Mouse (Mus musculus) MEL (cell line): ENCODE measurements around the gene Ambra1. TPM values are rescaled to one million over a fixed set of nuclear protein-coding genes. Genes with fewer than 3 reads are reported as not detected.

Experiments used
- DNase-seq: peaks from one replicate; pipeline ENCODE4 v3.0.0; 2011; ENCODE audit warnings: low read depth, low spot score
- H3K27ac ChIP-seq: 2 replicates; pipeline ENCODE4 v1.5.1; 2012; ENCODE audit warnings: low read depth, mild to moderate bottlenecking, control low read depth, low read length, moderate library complexity; ENCODE audit not compliant: control insufficient read depth
- H3K27me3 ChIP-seq, 2 experiments: fragments of 150-350 bp in 1 of 2; sonication (generic) in 1 of 2; 2 replicates each; pipeline ENCODE4 v1.6.1; 2012; ENCODE audit warnings: low read length in 2 of 2, mild to moderate bottlenecking in 2 of 2, improper control_type of control experiment in 1 of 2, moderate library complexity in 1 of 2; ENCODE audit not compliant: insufficient read depth in 2 of 2, control insufficient read depth in 1 of 2
- H3K36me3 ChIP-seq, 2 experiments: 2 replicates each; pipeline ENCODE4 v1.6.1; 2012 to 2014; ENCODE audit warnings: low read length in 2 of 2, improper control_type of control experiment in 1 of 2, inconsistent platforms in 1 of 2, mild to moderate bottlenecking in 1 of 2; ENCODE audit not compliant: insufficient read depth in 2 of 2, control insufficient read depth in 1 of 2
- H3K4me1 ChIP-seq, 2 experiments: fragments of 150-350 bp in 1 of 2; sonication (generic) in 1 of 2; 2 replicates each; pipeline ENCODE4 v1.6.1; 2012; ENCODE audit warnings: low read length in 2 of 2, improper control_type of control experiment in 1 of 2, mild to moderate bottlenecking in 1 of 2; ENCODE audit not compliant: insufficient read depth in 2 of 2, control insufficient read depth in 1 of 2
- H3K4me3 ChIP-seq, 2 experiments: fragments of 150-350 bp in 1 of 2; sonication (generic) in 1 of 2; 2 replicates each; pipeline ENCODE4 v1.5.1; 2012; ENCODE audit warnings: low read depth in 2 of 2, low read length in 2 of 2, mild to moderate bottlenecking in 2 of 2, moderate library complexity in 2 of 2, control low read depth in 1 of 2, improper control_type of control experiment in 1 of 2; ENCODE audit not compliant: control insufficient read depth in 1 of 2, insufficient read depth in 1 of 2
- H3K79me2 ChIP-seq: 2 replicates; pipeline ENCODE4 v1.6.1; 2012; ENCODE audit warnings: mild to moderate bottlenecking, low read length, moderate library complexity; ENCODE audit not compliant: control insufficient read depth, poor library complexity, insufficient read depth
- H3K9ac ChIP-seq: 2 replicates; pipeline ENCODE4 v1.6.1; 2012; ENCODE audit warnings: low read depth, mild to moderate bottlenecking, control low read depth, low read length, moderate library complexity; ENCODE audit not compliant: control insufficient read depth, poor library complexity, severe bottlenecking
- H3K9me3 ChIP-seq: fragments of 150-350 bp; sonication (generic); replicated peaks from 2 replicates; pipeline ENCODE4 v1.6.1; 2012; ENCODE audit warnings: mild to moderate bottlenecking, low read length, improper control_type of control experiment, moderate library complexity; ENCODE audit not compliant: insufficient read depth
- CTCF ChIP-seq, 3 experiments: IDR thresholded peaks in 2 of 3; conservative IDR thresholded peaks in 1 of 3; 2 replicates each; pipeline ENCODE4 v1.5.1; 2011 to 2012; ENCODE audit warnings: low read length in 3 of 3, low read depth in 2 of 3, mild to moderate bottlenecking in 2 of 3, improper control_type of control experiment in 1 of 3, inconsistent platforms in 1 of 3, mixed read lengths in 1 of 3, moderate library complexity in 1 of 3; ENCODE audit not compliant: control insufficient read depth in 1 of 3, insufficient read depth in 1 of 3, poor library complexity in 1 of 3, severe bottlenecking in 1 of 3
- E2F4 ChIP-seq: IDR thresholded peaks from 2 replicates; pipeline ENCODE4 v1.6.1; 2011; ENCODE audit warnings: low read depth, low read length, improper control_type of control experiment, borderline replicate concordance
- ELF1 ChIP-seq: IDR thresholded peaks from 2 replicates; pipeline ENCODE4 v1.6.1; 2014; ENCODE audit warnings: low read depth, mild to moderate bottlenecking, inconsistent platforms, low read length, improper control_type of control experiment, moderate library complexity
- EP300 ChIP-seq, 2 experiments: IDR thresholded peaks; 2 replicates each; pipeline ENCODE4 v1.6.1; 2011; ENCODE audit warnings: improper control_type of control experiment in 2 of 2, low read length in 2 of 2, low read depth in 1 of 2, mild to moderate bottlenecking in 1 of 2
- ETS1 ChIP-seq: IDR thresholded peaks from 2 replicates; pipeline ENCODE4 v1.6.1; 2012; ENCODE audit warnings: low read depth, mild to moderate bottlenecking, inconsistent platforms, low read length, improper control_type of control experiment, moderate library complexity
- GABPA ChIP-seq: IDR thresholded peaks from 2 replicates; pipeline ENCODE4 v1.6.1; 2012; ENCODE audit warnings: low read depth, mild to moderate bottlenecking, inconsistent platforms, low read length, improper control_type of control experiment, moderate library complexity
- GATA1 ChIP-seq: IDR thresholded peaks from 2 replicates; pipeline ENCODE4 v1.6.1; 2011; ENCODE audit warnings: low read depth, low read length, improper control_type of control experiment
- KAT2A ChIP-seq: conservative IDR thresholded peaks from 2 replicates; pipeline ENCODE4 v1.6.1; 2012; ENCODE audit warnings: low read depth, low read length, improper control_type of control experiment, inconsistent platforms
- MAFK ChIP-seq: IDR thresholded peaks from 2 replicates; pipeline ENCODE4 v1.6.1; 2011; ENCODE audit warnings: low read depth, mild to moderate bottlenecking, low read length, improper control_type of control experiment, borderline replicate concordance
- MAX ChIP-seq: IDR thresholded peaks from 2 replicates; pipeline ENCODE4 v1.6.1; 2011; ENCODE audit warnings: low read length, improper control_type of control experiment
- MAZ ChIP-seq: IDR thresholded peaks from 2 replicates; pipeline ENCODE4 v1.6.1; 2012; ENCODE audit warnings: low read depth, mild to moderate bottlenecking, inconsistent platforms, low read length, improper control_type of control experiment
- MYB ChIP-seq: IDR thresholded peaks from 2 replicates; pipeline ENCODE4 v1.6.1; 2011; ENCODE audit warnings: mild to moderate bottlenecking, low read depth, low read length, improper control_type of control experiment
- NELFE ChIP-seq: IDR thresholded peaks from 2 replicates; pipeline ENCODE4 v1.6.1; 2011; ENCODE audit warnings: low read depth, low read length, improper control_type of control experiment
- NRF1 ChIP-seq: IDR thresholded peaks from 2 replicates; pipeline ENCODE4 v1.6.1; 2014; ENCODE audit warnings: low read depth, mild to moderate bottlenecking, inconsistent platforms, low read length, improper control_type of control experiment, moderate library complexity; ENCODE audit not compliant: poor library complexity, insufficient read depth, severe bottlenecking
- POLR2A ChIP-seq, 2 experiments: IDR thresholded peaks; 2 replicates each; pipeline ENCODE4 v1.6.1; 2011 to 2012; ENCODE audit warnings: low read length in 2 of 2, mild to moderate bottlenecking in 2 of 2, control low read depth in 1 of 2, improper control_type of control experiment in 1 of 2, low read depth in 1 of 2, moderate library complexity in 1 of 2; ENCODE audit not compliant: control insufficient read depth in 1 of 2, insufficient read depth in 1 of 2, poor library complexity in 1 of 2
- RCOR1 ChIP-seq: IDR thresholded peaks from 2 replicates; pipeline ENCODE4 v1.6.1; 2012; ENCODE audit warnings: low read depth, mild to moderate bottlenecking, inconsistent platforms, low read length, improper control_type of control experiment
- SMC3 ChIP-seq: IDR thresholded peaks from 2 replicates; pipeline ENCODE4 v1.6.1; 2011; ENCODE audit warnings: low read depth, low read length, improper control_type of control experiment
- TCF12 ChIP-seq: IDR thresholded peaks from 2 replicates; pipeline ENCODE4 v1.6.1; 2014; ENCODE audit warnings: low read depth, mild to moderate bottlenecking, inconsistent platforms, low read length, improper control_type of control experiment, moderate library complexity
- ZMIZ1 ChIP-seq: IDR thresholded peaks from 2 replicates; pipeline ENCODE4 v1.6.1; 2012; ENCODE audit warnings: low read depth, mild to moderate bottlenecking, inconsistent platforms, low read length, improper control_type of control experiment, moderate library complexity
- ZNF384 ChIP-seq: IDR thresholded peaks from 2 replicates; pipeline ENCODE4 v1.6.1; 2012; ENCODE audit warnings: low read depth, mild to moderate bottlenecking, inconsistent platforms, low read length, improper control_type of control experiment
- polyA plus RNA-seq, 2 experiments: library from polyadenylated mRNA; stranded (reverse) in 1 of 2; unstranded in 1 of 2; fragments of >175 nt in 1 of 2; fragments of >200 nt in 1 of 2; gene quantifications; 2 replicates each; pipeline versions ENCODE4 v1.2.1 to v1.2.4; 2012; ENCODE audit warnings: low replicate concordance in 2 of 2, low read depth in 1 of 2; ENCODE audit not compliant: insufficient read length in 2 of 2, insufficient read depth in 1 of 2, missing spikeins in 1 of 2
- total RNA-seq: library from RNA; depleted of rRNA; stranded (reverse); fragments of 300-350 nt; gene quantifications from 2 replicates; pipeline ENCODE4 v1.2.3, GENCODE M21; 2012

Gene Ambra1
- total and polyA plus RNA-seq, 3 experiments: 14.6 to 24.7 TPM; not detected in 1

DNA sequence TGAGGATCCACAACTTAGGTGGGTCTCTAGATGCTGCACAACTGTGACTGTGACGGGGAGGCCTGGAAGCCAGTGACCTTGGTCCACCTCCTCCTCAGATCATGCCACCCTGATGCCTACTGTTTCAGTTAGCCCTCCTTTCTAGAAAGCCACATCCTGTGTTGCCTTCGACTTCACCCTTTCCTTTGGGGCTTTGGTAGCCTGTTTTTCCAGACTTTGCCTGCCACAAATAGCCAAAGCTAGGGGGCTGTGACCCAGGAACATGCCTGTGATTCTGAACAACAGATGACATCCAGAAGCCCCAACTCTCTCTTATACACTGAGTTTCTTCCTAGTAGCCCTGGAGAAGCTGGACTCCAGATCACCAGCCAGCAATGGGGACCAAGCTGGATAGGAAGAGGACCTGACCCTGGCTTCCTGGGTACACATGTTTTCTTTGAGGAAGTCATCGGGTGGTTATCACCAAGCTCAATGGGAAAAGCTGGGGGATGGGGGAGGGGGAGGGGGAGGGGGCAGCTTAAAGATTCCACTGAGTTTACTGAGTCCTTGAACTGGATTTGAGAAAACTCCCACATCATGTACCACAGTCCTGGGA is 234.8 kb downstream of the Ambra1 start (continued):
- TF ChIP-seq MAX (no peak), MAFK (no peak), KAT2A (no peak), ZNF384 (no peak), SMC3 (no peak), MYB (no peak), RCOR1 (no peak), NRF1 (no peak), CTCF (IDR thresholded peaks at IDR 0.05 in 2 of 3, conservative IDR thresholded peaks at IDR 0.05 in 1 of 3; ENCODE audit: control insufficient read depth in 1 of 3, insufficient read depth in 1 of 3, low read depth in 2 of 3, low read length in 3 of 3, poor library complexity in 1 of 3, severe bottlenecking in 1 of 3) (no peak)

DNA sequence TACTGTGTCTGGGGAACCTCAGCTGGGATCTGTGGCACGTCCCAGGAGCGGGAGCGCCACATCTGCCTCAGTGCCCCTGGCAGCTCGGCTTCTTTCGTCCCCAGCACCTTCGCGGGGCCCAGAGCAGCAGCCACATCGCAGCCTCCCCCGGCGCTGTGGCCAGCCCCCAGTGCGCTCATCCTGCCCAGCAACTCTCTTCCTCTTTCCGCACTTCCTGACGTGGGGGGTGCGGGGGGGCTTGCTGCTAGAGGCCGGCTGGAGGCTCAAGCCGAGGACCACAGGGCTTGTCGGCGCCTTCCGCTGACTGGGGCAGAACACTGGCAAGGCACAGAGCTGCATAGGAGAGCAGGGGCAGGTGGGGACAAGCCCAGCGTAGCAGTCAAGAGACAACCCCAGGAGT is 235.5 kb downstream of the Ambra1 start:
- peaks cover 0 to 5% of the 10 kb centered on the region in 2 experiments; a peak in 2 of 4 replicates for H3K27me3 ChIP-seq
- H3K4me1 ChIP-seq: peaks cover 7 to 25% of the 10 kb centered on the region in 2 experiments; a peak in 3 of 4 replicates
- peaks cover 0 to 16% of the 10 kb centered on the region in 2 experiments; a peak in 2 of 4 replicates for H3K36me3 ChIP-seq
- H3K9me3 ChIP-seq: no peaks in the 10 kb centered on the region
- TF ChIP-seq TCF12: 0 out of 2 replicates have a peak, but pooled peaks have one; percentile 49
- no peak for TF ChIP-seq E2F4
- TF ChIP-seq POLR2A (IDR thresholded peaks at IDR 0.05; ENCODE audit: control insufficient read depth in 1 of 2, insufficient read depth in 1 of 2, low read depth in 1 of 2, low read length in 2 of 2, poor library complexity in 1 of 2): peak; percentile 57 to 58; a peak in 2 of 4 replicates
- no peak for TF ChIP-seq GABPA
- TF ChIP-seq GATA1: no peak
- TF ChIP-seq EP300 (IDR thresholded peaks at IDR 0.05; ENCODE audit: low read depth in 1 of 2, low read length in 2 of 2): peak in 1 of 2 experiments; percentile 40; a peak in 2 of 4 replicates
- TF ChIP-seq ZMIZ1: peak; percentile 41; the same call in 1 of the 2 replicates
- peak; percentile 41; the same call in 1 of the 2 replicates for TF ChIP-seq NELFE
- TF ChIP-seq MAZ: peak; percentile 87
- peak; percentile 54; the same call in 1 of the 2 replicates for TF ChIP-seq RCOR1
- peak; percentile 77 for TF ChIP-seq ELF1
- TF ChIP-seq ETS1: peak; percentile 38; the same call in 1 of the 2 replicates
- DNase-seq: peak; percentile 68
- H3K27ac ChIP-seq: peak overlapping the region; percentile 53
- peak overlapping the region; percentile 80 to 84 for H3K4me3 ChIP-seq
- peak overlapping the region; percentile 86 for H3K9ac ChIP-seq
- peaks cover 26% of the 10 kb centered on the region for H3K79me2 ChIP-seq
